Mouse (Mus musculus): ENCODE measurements around the gene AY761185. TPM values are rescaled to one million over a fixed set of nuclear protein-coding genes. Genes with fewer than 3 reads are reported as not detected.

Gene AY761185
- polyA plus RNA-seq (2014; fragmentation: Illumina TruSeq; extraction: RNeasy Lipid Tissue Mini Kit (QIAGEN cat#74804); ENCODE audit: low read depth, low replicate concordance) = not detected

DNA sequence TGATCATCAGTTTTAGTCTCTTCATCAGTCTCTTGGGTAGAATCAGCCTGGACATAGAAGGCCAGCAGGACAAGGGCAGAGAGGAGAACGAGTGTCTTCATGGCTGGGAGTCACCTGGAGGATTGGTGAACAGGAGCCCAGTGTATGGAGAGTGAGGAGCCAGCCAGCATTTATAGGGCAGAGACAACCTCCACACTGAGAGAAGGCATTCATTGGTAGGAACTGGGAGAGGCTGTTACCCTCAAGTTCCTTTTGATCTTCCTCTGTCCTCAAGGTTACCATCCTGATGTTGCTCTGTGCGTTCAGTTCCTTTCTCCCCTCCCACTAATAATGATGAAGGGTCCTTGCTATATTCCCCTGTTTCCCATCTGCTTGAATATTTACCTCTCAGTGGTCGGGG, at the start of gene AY761185:
AY761185 (minus strand) TSS at position 101 of the 400 bp plus-strand sequence.

DNA sequence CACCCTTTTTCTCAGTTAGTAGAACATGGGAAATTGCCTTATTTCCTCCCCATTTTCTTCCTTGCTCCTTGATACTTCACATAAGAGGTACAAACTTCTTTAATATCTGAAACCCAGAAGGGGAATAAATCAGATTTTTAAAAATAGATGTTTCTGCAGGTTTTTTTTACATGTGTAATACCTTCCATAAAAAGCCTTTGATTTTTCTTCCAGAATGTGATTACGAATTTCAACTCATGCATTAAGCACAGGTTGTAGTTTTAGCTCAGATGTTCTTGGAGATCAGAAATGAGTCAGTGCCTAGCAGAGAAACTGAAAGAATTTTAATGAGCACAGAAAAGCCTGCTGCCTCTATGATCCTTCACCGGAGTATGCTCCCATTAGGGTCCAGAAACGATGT, 22.5 kb downstream of the AY761185 start, which contains the start of gene Gm6040:
Gm6040 (minus strand) TSS at position 101 of the 400 bp plus-strand sequence.

DNA sequence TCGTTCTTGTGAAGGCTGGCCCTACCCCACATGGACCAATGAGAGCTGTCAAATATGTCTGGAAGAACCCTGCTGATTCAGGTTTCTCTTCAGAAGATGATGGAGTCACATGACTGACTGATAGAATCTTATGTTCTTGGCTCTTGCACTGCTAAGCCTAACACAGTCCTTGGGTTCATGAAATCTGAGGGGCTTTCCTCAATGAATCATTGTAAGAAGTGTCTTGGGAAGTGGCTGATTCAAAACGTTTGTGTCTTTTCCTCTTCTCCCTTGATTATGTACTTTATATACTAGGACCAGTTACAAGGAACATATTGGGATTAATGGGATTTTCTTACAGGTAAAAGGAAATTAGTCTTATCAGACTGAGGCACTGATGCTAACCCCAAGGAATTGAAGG, 42.0 kb downstream of the AY761185 start, which contains the start of gene Gm15056:
Gm15056 (minus strand) TSS at position 101 of the 400 bp plus-strand sequence.

Other genes starting within 250 kb of the AY761185 start
- 37.0 TPM for gene Defb33, start 52.0 kb downstream of the AY761185 start, polyA plus RNA-seq (2014; fragmentation: Illumina TruSeq; extraction: RNeasy Lipid Tissue Mini Kit (QIAGEN cat#74804); ENCODE audit: low read depth, low replicate concordance)
- not detected for gene Gm15056, start 42.1 kb downstream of the AY761185 start, polyA plus RNA-seq (2014; fragmentation: Illumina TruSeq; extraction: RNeasy Lipid Tissue Mini Kit (QIAGEN cat#74804); ENCODE audit: low read depth, low replicate concordance)
- gene Gm6040, start 22.6 kb downstream of the AY761185 start, polyA plus RNA-seq (2014; fragmentation: Illumina TruSeq; extraction: RNeasy Lipid Tissue Mini Kit (QIAGEN cat#74804); ENCODE audit: low read depth, low replicate concordance) = not detected
- not detected for gene Defa21, start 80.8 kb upstream of the AY761185 start, polyA plus RNA-seq (2014; fragmentation: Illumina TruSeq; extraction: RNeasy Lipid Tissue Mini Kit (QIAGEN cat#74804); ENCODE audit: low read depth, low replicate concordance)
- gene Defa23, start 110.3 kb upstream of the AY761185 start, polyA plus RNA-seq (2014; fragmentation: Illumina TruSeq; extraction: RNeasy Lipid Tissue Mini Kit (QIAGEN cat#74804); ENCODE audit: low read depth, low replicate concordance) = not detected
- gene Defa35, start 120.3 kb upstream of the AY761185 start, polyA plus RNA-seq (2014; fragmentation: Illumina TruSeq; extraction: RNeasy Lipid Tissue Mini Kit (QIAGEN cat#74804); ENCODE audit: low read depth, low replicate concordance) = not detected
- gene Defa25, start 139.7 kb upstream of the AY761185 start, polyA plus RNA-seq (2014; fragmentation: Illumina TruSeq; extraction: RNeasy Lipid Tissue Mini Kit (QIAGEN cat#74804); ENCODE audit: low read depth, low replicate concordance) = not detected
- not detected for gene Gm14851, start 151.3 kb upstream of the AY761185 start, polyA plus RNA-seq (2014; fragmentation: Illumina TruSeq; extraction: RNeasy Lipid Tissue Mini Kit (QIAGEN cat#74804); ENCODE audit: low read depth, low replicate concordance)
- not detected for gene Defa30, start 189.9 kb upstream of the AY761185 start, polyA plus RNA-seq (2014; fragmentation: Illumina TruSeq; extraction: RNeasy Lipid Tissue Mini Kit (QIAGEN cat#74804); ENCODE audit: low read depth, low replicate concordance)
- gene Defa22, start 217.6 kb upstream of the AY761185 start, polyA plus RNA-seq (2014; fragmentation: Illumina TruSeq; extraction: RNeasy Lipid Tissue Mini Kit (QIAGEN cat#74804); ENCODE audit: low read depth, low replicate concordance) = not detected
- gene Defa31, start 246.9 kb upstream of the AY761185 start, polyA plus RNA-seq (2014; fragmentation: Illumina TruSeq; extraction: RNeasy Lipid Tissue Mini Kit (QIAGEN cat#74804); ENCODE audit: low read depth, low replicate concordance) = not detected